Mouse (Mus musculus) left cerebral cortex, adult 2 months (tissue): Measurements from ENCODE around the gene C2cd6. TPM values are rescaled to one million over a fixed set of nuclear protein-coding genes. Genes with fewer than 3 reads are reported as not detected.
A peak's percentile ranks its signal among the peaks of the same experiment; 100 is the strongest.

Source experiments
- DNase-seq, 2 experiments: peaks; one replicate each; pipeline ENCODE4 v3.0.0; 2021 to 2022; ENCODE audit warnings: low spot score in 2 of 2, mixed read lengths in 1 of 2; ENCODE audit errors: extremely low spot score in 1 of 2
- H3K27ac ChIP-seq: fragments of 200-600 bp; 2 replicates; pipeline ENCODE4 v1.8.1; 2022
- H3K4me3 ChIP-seq: fragments of 200-600 bp; 2 replicates; pipeline ENCODE4 v1.8.1; 2022
- CTCF ChIP-seq: fragments of 200-600 bp; IDR thresholded peaks from 2 replicates; pipeline ENCODE4 v1.8.1; 2022; ENCODE audit warnings: antibody characterized with exemption, mild to moderate bottlenecking, moderate library complexity
- intact Hi-C: fragments of 180-260 bp; cut with DNase I; formaldehyde crosslinking; loops from one replicate; pipeline ENCODE4 v1.15.1; 2025
- total RNA-seq, 2 experiments: library from RNA; stranded (reverse); gene quantifications; 2 replicates each; pipeline ENCODE4 v1.2.3; 2021

The C2cd6 gene
- total RNA-seq, 2 experiments from 2014 or later = not detected

GRCm38 (mm10) chr1:59056955-59057354 is 37.7 kb downstream of the C2cd6 start:
- no peak for DNase-seq
- Histone ChIP-seq H3K27ac (no peak overlapping the region), H3K4me3 (no peak overlapping the region)
- no peak for TF ChIP-seq CTCF
- intact Hi-C loops = no loop called here

- no peak for TF ChIP-seq CTCF
- Histone ChIP-seq H3K4me3 (no peak overlapping the region), H3K27ac (no peak overlapping the region)
- intact Hi-C loops = no loop called here
- DNase-seq = no peak
Measured at GRCm38 (mm10) chr1:59051306-59051705, 43.4 kb downstream of the C2cd6 start.

DNA sequence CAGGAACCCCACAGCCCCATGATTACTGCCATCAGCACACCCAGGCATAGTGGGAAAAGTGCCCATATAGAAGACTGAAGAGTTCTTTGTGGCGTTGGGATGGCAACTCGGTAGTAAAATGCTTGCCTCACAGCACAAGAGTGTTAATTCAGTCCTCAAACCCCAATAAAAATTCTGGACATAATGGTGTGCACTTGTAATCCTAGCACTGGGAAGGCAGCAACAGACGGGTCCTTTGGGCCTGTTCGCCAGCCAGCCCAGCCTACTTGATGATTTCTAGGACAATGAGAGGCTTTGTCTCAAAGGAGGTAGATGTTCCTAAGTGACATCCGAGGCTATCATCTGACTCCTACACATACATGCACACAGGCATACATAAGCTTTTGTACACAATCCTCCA is 57.0 kb downstream of the C2cd6 start:
- intact Hi-C loops = no loop called here
- no peak for DNase-seq
- TF ChIP-seq CTCF = no peak

DNA sequence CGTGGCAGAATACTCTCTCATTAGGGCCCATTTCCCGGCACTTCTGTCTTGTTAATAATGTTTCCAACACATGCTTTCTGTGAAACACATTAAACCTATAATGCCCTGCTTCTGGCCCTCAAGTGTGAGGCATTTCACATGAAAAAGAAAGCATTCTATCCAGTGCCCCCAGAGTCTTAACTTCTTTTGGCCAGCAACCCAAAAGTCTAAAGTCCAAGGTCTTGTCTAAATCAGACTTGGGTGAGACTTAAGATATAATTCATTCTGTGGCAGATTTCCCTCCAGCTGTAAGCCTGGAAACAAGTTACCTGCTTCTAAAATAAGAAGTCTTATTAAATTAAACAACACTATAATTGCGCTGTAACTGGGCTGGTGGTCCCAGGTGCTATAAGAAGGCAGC is 73.1 kb downstream of the C2cd6 start:
- H3K4me3 ChIP-seq = no peak overlapping the region
- H3K27ac ChIP-seq = no peak overlapping the region
- DNase-seq = no peak
- intact Hi-C loops = no loop called here
- no peak for TF ChIP-seq CTCF

More for the DNA sequence above, 57.0 kb downstream of the C2cd6 start:
- Histone ChIP-seq H3K27ac (no peak overlapping the region), H3K4me3 (no peak overlapping the region)

GRCm38 (mm10) chr1:59009250-59009649 is 85.5 kb downstream of the C2cd6 start:
- intact Hi-C loops = loop anchor here (5.0 to 10.0 kb wide), 2 partner anchors 133 to 226 kb away; partner anchors contain the start of gene Als2
- Histone ChIP-seq H3K4me3 (no peak overlapping the region), H3K27ac (no peak overlapping the region)
- peak; percentile 37 for TF ChIP-seq CTCF
- no peak for DNase-seq

Other genes starting within 250 kb of the C2cd6 start
- gene Trak2, start 121.5 kb downstream of the C2cd6 start, total RNA-seq = 100 to 1,000 TPM; 134 to 136 TPM
- 10 to 100 TPM; 59.3 to 59.6 TPM for gene Stradb, start 121.4 kb downstream of the C2cd6 start, total RNA-seq
- 10 to 100 TPM; 30.8 to 31.9 TPM for gene Tmem237, start 25.5 kb upstream of the C2cd6 start, total RNA-seq
- 1 to 10 TPM; 1.6 to 1.7 TPM for gene Mpp4, start 68.5 kb upstream of the C2cd6 start, total RNA-seq
- gene Als2, start 142.3 kb upstream of the C2cd6 start, total RNA-seq = 10 to 100 TPM; 35.1 to 37.5 TPM
- under 1 TPM; 0.58 to 0.68 TPM for gene Cdk15, start 162.0 kb upstream of the C2cd6 start, total RNA-seq